Mouse (Mus musculus) adrenal gland, adult 2 months (tissue): ENCODE data around the gene Naglu. TPM values are rescaled to one million over a fixed set of nuclear protein-coding genes. Genes with fewer than 3 reads are reported as not detected.
"Not testable (repeated sequence)": the region's sequence is repeated elsewhere in the genome, so short reads cannot be mapped to it uniquely, and the experiment has no call there.

Experiments
- DNase-seq: peaks from one replicate; pipeline ENCODE4 v3.0.0; 2021
- microRNA-seq, 2 experiments: library from miRNA; unstranded; fragments of <30 nt; microRNA quantifications; one replicate each; pipeline ENCODE4 v1.2.0; 2021
- polyA plus RNA-seq: library from polyadenylated mRNA; depleted of rRNA; stranded (reverse); fragments of >200 nt; gene quantifications from 2 replicates; pipeline ENCODE4 v1.2.3, GENCODE M21; 2012; rRNA removed
- total RNA-seq, 2 experiments: library from RNA; stranded (reverse); gene quantifications; 2 replicates each; pipeline ENCODE4 v1.2.3; 2021

The Naglu gene
- total and polyA plus RNA-seq, 3 experiments, result 38.0 to 120 (median 42.5) TPM

DNA sequence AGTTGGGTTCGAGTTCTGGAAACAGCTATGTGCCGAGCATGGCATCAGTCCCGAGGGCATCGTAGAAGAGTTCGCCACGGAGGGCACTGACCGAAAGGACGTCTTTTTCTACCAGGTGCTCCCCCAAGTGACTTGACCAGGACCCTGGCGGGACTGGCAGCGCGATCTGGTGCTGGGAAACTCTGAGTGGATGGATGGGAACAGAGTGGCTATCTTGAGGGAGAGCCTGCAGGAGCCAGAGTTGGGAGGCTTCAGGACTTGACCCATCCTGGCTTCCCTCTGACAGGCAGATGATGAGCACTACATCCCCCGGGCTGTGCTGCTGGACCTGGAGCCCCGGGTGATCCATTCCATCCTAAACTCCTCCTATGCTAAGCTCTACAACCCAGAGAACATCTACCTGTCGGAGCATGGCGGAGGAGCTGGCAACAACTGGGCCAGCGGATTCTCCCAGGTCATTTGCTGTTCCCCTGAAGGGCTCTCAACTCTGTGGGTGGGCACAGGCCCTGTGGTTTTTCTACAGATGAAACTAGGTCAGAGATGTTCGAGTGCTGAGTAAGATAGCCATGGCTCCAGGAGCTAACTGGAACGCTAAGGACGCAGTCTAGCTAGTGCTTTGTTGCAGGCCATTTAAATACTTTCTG, 50.9 kb downstream of the Naglu start:
- DNase-seq, result no peak

DNA sequence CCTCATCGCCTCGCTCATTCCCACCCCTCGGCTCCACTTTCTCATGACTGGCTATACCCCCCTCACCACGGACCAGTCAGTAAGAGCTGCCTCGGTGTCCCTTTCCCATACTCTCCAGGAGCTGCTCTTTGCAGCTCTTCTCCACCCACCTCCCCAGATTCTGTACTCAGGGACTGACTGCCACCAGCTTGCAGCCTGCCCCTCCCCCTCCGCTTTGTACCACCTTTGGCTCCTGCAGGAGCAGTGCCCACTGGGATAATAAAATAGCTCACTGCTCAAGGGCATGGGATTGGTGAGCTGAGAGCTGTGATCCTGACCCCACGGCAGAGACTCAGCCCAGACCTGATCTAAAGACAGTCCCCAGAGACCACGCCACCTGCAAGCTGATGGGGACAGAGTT, 54.7 kb downstream of the Naglu start:
- not testable (repeated sequence) for DNase-seq

DNA sequence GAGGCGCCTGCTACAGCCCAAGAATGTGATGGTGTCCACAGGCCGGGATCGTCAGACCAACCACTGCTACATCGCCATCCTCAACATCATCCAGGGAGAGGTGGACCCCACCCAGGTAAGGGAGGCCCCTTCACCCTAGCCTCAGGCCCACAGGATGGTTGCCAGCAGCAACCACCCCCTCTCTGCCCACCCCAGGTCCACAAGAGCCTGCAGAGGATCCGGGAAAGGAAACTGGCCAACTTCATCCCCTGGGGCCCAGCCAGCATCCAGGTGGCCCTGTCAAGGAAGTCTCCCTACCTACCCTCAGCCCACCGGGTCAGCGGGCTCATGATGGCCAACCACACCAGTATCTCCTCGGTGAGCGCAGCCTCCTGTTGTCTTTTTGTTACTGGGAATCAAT, 55.2 kb downstream of the Naglu start:
- DNase-seq, result not testable (repeated sequence)

DNA sequence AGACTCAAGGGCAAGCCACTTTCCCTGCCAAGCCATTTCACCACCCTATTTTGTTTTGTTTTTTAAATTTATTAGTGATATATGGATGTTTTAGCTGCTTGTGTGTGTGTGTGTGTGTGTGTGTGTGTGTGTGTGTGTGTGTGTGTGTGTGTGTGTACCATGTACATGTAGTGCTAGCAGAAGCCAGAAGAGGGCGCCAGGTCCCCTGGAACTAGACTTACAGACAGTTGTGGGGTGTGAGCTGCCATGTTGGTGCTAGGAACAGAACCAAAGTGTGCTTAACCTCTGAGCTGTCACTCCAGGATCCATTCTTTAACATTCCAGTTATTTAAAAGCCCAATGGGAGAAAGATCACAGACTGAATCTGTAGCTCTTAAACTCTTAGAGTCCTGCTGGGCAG, 57.3 kb downstream of the Naglu start:
- DNase-seq, result no peak

Small RNAs within 50 kb of the gene (microRNA-seq; reads per million reads assigned to microRNA genes)
- gene Mir6928, result 0 reads per million in 2 experiments

Other genes starting within 250 kb of the Naglu start
- 10 to 100 TPM; 60.3 to 65.3 TPM for gene Stat5b, start 219.3 kb upstream of the Naglu start, total RNA-seq
- gene Stat5b, start 219.3 kb upstream of the Naglu start, polyA plus RNA-seq, result 43.8 and 53.8 TPM in 2 replicates
- gene Stat5a, start 210.7 kb upstream of the Naglu start, total RNA-seq, result 10 to 100 TPM; 27.0 to 38.0 TPM
- gene Stat5a, start 210.7 kb upstream of the Naglu start, polyA plus RNA-seq, result 45.1 and 51.2 TPM in 2 replicates
- gene Stat3, start 130.5 kb upstream of the Naglu start, total RNA-seq, result 10 to 100 TPM; 76.6 to 79.4 TPM
- 45.4 and 54.9 TPM in 2 replicates for gene Stat3, start 130.5 kb upstream of the Naglu start, polyA plus RNA-seq
- 100 to 1,000 TPM; 236 to 425 TPM for gene Cavin1, start 99.1 kb upstream of the Naglu start, total RNA-seq
- gene Cavin1, start 99.1 kb upstream of the Naglu start, polyA plus RNA-seq, result 193 and 219 TPM in 2 replicates
- 100 to 1,000 TPM; 116 to 159 TPM for gene Atp6v0a1, start 60.6 kb upstream of the Naglu start, total RNA-seq
- gene Atp6v0a1, start 60.6 kb upstream of the Naglu start, polyA plus RNA-seq, result 77.9 and 98.0 TPM in 2 replicates
- 1 to 10 TPM; 1.1 to 2.5 TPM for gene Hsd17b1, start 8.4 kb downstream of the Naglu start, total RNA-seq
- gene Hsd17b1, start 8.4 kb downstream of the Naglu start, polyA plus RNA-seq, result 2.1 and 2.3 TPM in 2 replicates
- gene Coasy, start 12.6 kb downstream of the Naglu start, total RNA-seq, result 10 to 100 TPM; 86.9 to 90.5 TPM
- 178 and 187 TPM in 2 replicates for gene Coasy, start 12.6 kb downstream of the Naglu start, polyA plus RNA-seq
- 10 to 100 TPM; 57.8 to 72.3 TPM for gene Mlx, start 17.3 kb downstream of the Naglu start, total RNA-seq
- 36.3 and 42.4 TPM in 2 replicates for gene Mlx, start 17.3 kb downstream of the Naglu start, polyA plus RNA-seq
- gene Psmc3ip, start 25.4 kb downstream of the Naglu start, total RNA-seq, result 1 to 10 TPM; 3.6 to 5.9 TPM
- 0.38 and 0.71 TPM in 2 replicates for gene Psmc3ip, start 25.4 kb downstream of the Naglu start, polyA plus RNA-seq
- gene Retreg3, start 49.9 kb downstream of the Naglu start, total RNA-seq, result 10 to 100 TPM; 50.7 to 50.9 TPM
- 41.7 and 46.9 TPM in 2 replicates for gene Retreg3, start 49.9 kb downstream of the Naglu start, polyA plus RNA-seq
- 10 to 100 TPM; 42.9 to 43.0 TPM for gene Tubg1, start 49.9 kb downstream of the Naglu start, total RNA-seq
- gene Tubg1, start 49.9 kb downstream of the Naglu start, polyA plus RNA-seq, result 15.2 and 42.7 TPM in 2 replicates
- gene Tubg2, start 85.9 kb downstream of the Naglu start, total RNA-seq, result 1 to 10 TPM; 6.2 to 7.5 TPM
- gene Tubg2, start 85.9 kb downstream of the Naglu start, polyA plus RNA-seq, result 5.5 and 6.0 TPM in 2 replicates
- gene Cntnap1, start 100.5 kb downstream of the Naglu start, total RNA-seq, result 1 to 10 TPM; 6.8 TPM
- 9.3 and 9.4 TPM in 2 replicates for gene Cntnap1, start 100.5 kb downstream of the Naglu start, polyA plus RNA-seq
- 10 to 100 TPM; 19.4 to 39.7 TPM for gene Plekhh3, start 101.3 kb downstream of the Naglu start, total RNA-seq
- gene Plekhh3, start 101.3 kb downstream of the Naglu start, polyA plus RNA-seq, result 112 and 122 TPM in 2 replicates
- under 1 TPM; 0.26 to 0.83 TPM for gene Ccr10, start 105.4 kb downstream of the Naglu start, total RNA-seq
- 0.84 and 1.6 TPM in 2 replicates for gene Ccr10, start 105.4 kb downstream of the Naglu start, polyA plus RNA-seq
- gene Ezh1, start 156.5 kb downstream of the Naglu start, total RNA-seq, result 10 to 100 TPM; 31.3 to 35.0 TPM
- gene Ezh1, start 156.5 kb downstream of the Naglu start, polyA plus RNA-seq, result 17.1 and 20.1 TPM in 2 replicates
- 10 to 100 TPM; 46.5 to 46.9 TPM for gene Ramp2, start 176.0 kb downstream of the Naglu start, total RNA-seq
- 109 and 114 TPM in 2 replicates for gene Ramp2, start 176.0 kb downstream of the Naglu start, polyA plus RNA-seq
- gene Vps25, start 183.7 kb downstream of the Naglu start, total RNA-seq, result 100 to 1,000 TPM; 102 to 116 TPM
- gene Vps25, start 183.7 kb downstream of the Naglu start, polyA plus RNA-seq, result 186 and 204 TPM in 2 replicates
- gene Wnk4, start 190.6 kb downstream of the Naglu start, total RNA-seq, result 1 to 10 TPM; 2.1 to 3.7 TPM
- gene Wnk4, start 190.6 kb downstream of the Naglu start, polyA plus RNA-seq, result 0.62 and 0.94 TPM in 2 replicates
- gene Cntd1, start 209.0 kb downstream of the Naglu start, total RNA-seq, result under 1 TPM; 0.32 to 0.38 TPM
- 0.06 and 0.11 TPM in 2 replicates for gene Cntd1, start 209.0 kb downstream of the Naglu start, polyA plus RNA-seq
- gene Coa3, start 209.1 kb downstream of the Naglu start, total RNA-seq, result 10 to 100 TPM; 68.3 to 84.3 TPM
- gene Coa3, start 209.1 kb downstream of the Naglu start, polyA plus RNA-seq, result 380 and 465 TPM in 2 replicates
- 100 to 1,000 TPM; 107 to 160 TPM for gene Becn1, start 232.3 kb downstream of the Naglu start, total RNA-seq
- 81.6 and 126 TPM in 2 replicates for gene Becn1, start 232.3 kb downstream of the Naglu start, polyA plus RNA-seq
- gene Psme3, start 246.2 kb downstream of the Naglu start, total RNA-seq, result 100 to 1,000 TPM; 129 to 161 TPM
- gene Psme3, start 246.2 kb downstream of the Naglu start, polyA plus RNA-seq, result 31.7 and 45.2 TPM in 2 replicates